Mouse (Mus musculus) gastrocnemius, postnatal 10 days (tissue): ENCODE data around the gene Etl4. TPM values are rescaled to one million over a fixed set of nuclear protein-coding genes. Genes with fewer than 3 reads are reported as not detected.

ENCODE experiments used
- DNase-seq: peaks from one replicate; pipeline ENCODE4 v3.0.0; 2021; ENCODE audit warnings: mixed read lengths
- long read RNA-seq, 2 experiments: library from polyadenylated mRNA; stranded (forward); transcript quantifications; one replicate each; pipeline ENCODE4 v2.0.0; 2021
- total RNA-seq, 2 experiments: library from RNA; stranded (reverse); gene quantifications; 2 replicates each; pipeline ENCODE4 v1.2.3; 2021

Etl4 gene
- 10 to 100 TPM; 38.2 to 51.1 TPM for total RNA-seq
- long read RNA-seq, experiment 1, full-length matches to known transcripts, result 3 of 15 reads
- long read RNA-seq, experiment 1, partial matches to known transcripts, result 4 of 15 reads
- long read RNA-seq, experiment 1, other reads (novel, unspliced or antisense), result 8 of 15 reads
- long read RNA-seq, experiment 2, partial matches to known transcripts, result 4 of 12 reads
- long read RNA-seq, experiment 2, other reads (novel, unspliced or antisense), result 7 of 12 reads

DNA sequence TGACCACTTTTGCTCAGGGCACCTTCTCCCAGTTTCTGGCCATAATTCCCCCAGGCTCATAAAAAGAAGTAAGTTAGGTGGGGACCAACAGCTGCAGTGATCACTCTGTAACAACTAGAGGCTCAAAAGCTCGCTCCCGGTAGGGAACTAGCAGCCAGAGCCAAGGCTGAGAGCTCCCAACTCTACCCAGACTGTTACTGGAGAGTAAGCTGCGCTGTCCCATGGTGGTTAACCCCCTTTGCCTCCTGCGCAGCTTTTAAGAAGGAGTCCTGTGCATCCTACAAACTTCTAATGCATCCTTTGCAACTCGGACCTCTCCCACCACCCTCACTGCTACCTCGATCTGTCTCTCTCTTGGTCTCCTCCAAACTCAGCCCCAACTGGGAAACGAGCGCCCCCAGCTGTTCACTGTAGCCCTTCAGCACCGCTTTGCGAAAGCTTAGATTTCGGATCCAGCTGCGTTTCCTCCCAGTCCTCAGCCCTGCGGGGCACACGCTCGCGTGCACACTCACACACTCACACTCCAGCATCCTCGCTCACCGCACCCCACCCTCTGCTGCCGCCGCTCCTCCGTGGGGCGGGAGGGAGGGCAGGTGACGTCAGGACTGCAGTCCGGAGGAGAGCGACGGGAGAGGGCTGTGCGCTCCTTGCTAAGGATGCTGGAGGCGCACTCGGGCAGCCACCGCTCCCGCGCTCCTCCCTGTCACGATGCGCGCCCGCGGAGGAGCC is at the start of gene Etl4:
TSS of gene Etl4 (plus strand) at position 610 of the 729 bp plus-strand sequence.
- peak; percentile 34 for DNase-seq

GRCm38 (mm10) chr2:19869167-19869566 is 40.4 kb upstream of the Etl4 start:
- DNase-seq, result no peak

- no peak for DNase-seq
Observed at GRCm38 (mm10) chr2:19871881-19872280, 37.7 kb upstream of the Etl4 start.

GRCm38 (mm10) chr2:19890875-19891274 is 18.7 kb upstream of the Etl4 start:
- DNase-seq, result no peak

GRCm38 (mm10) chr2:19909900-19910780 is 560 bp downstream of the Etl4 start:
- no peak for DNase-seq

- DNase-seq, result no peak
Observed at GRCm38 (mm10) chr2:19910781-19911175, 1.2 kb downstream of the Etl4 start.

- DNase-seq, result peak; percentile 76
Observed at GRCm38 (mm10) chr2:19919190-19919589, 9.6 kb downstream of the Etl4 start.

DNA sequence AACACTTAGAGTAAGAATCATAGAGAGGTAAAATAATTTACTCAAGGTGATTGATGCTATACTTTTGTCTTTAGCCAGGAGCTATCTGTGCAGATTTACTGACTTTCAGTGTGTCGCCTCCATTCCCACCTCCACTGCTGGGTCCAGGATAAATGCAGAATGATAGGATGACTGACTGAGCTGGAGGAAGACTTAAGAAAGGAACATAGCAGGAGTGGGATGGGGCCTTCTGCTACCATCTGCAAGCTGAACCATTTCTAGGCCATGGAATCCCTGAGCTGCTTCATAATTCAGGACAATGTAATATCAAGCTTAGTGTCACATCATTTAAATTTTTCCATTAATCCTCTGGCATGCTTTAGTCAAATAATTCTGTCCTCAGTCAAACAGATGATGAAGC is 20.4 kb downstream of the Etl4 start:
- no peak for DNase-seq

GRCm38 (mm10) chr2:19933836-19934235 is 24.3 kb downstream of the Etl4 start:
- no peak for DNase-seq

DNA sequence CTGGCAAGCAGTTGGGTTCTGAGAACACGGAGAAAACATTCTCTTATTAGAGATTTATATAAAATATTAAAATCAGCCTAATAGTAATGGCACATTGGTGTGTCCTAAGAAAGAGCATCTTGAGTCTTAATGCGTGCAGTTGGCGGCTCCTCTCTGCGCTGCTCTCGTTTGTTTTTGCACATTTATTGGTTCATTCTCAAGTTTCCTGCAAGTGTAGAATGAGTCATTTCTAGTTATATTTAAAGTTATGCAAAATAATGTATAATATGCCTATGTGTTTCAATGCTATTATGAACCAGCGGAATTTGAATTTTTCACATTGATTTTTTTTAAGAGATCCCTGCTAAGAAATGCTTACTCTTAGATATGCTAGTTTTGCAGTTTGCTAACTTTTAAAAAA is 35.6 kb downstream of the Etl4 start:
- DNase-seq, result no peak

- DNase-seq, result no peak
Observed at GRCm38 (mm10) chr2:19953028-19953427, 43.4 kb downstream of the Etl4 start.

GRCm38 (mm10) chr2:19966445-19966844 is 56.9 kb downstream of the Etl4 start:
- no peak for DNase-seq

DNA sequence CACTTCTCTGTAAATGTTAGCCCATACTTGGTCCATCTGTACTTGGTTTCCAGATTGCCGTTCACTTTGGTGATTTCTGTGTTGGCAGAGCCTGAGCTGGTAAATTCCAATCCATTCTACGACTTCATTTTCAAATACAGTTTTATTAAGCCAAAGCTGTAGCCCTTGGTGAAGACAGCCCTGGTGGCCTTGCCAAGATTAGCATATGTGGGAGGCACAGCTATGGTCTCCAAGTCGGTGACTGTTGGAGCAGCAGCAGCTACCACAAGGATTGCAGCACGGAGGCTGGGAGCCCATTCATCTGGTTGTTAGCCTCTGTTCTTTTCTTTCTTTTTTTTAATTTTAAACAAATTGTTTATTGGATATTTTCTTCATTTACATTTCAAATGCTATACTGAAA is 128.1 kb downstream of the Etl4 start:
- DNase-seq, result no peak

GRCm38 (mm10) chr2:20072377-20072776 is 162.8 kb downstream of the Etl4 start:
- no peak for DNase-seq

DNA sequence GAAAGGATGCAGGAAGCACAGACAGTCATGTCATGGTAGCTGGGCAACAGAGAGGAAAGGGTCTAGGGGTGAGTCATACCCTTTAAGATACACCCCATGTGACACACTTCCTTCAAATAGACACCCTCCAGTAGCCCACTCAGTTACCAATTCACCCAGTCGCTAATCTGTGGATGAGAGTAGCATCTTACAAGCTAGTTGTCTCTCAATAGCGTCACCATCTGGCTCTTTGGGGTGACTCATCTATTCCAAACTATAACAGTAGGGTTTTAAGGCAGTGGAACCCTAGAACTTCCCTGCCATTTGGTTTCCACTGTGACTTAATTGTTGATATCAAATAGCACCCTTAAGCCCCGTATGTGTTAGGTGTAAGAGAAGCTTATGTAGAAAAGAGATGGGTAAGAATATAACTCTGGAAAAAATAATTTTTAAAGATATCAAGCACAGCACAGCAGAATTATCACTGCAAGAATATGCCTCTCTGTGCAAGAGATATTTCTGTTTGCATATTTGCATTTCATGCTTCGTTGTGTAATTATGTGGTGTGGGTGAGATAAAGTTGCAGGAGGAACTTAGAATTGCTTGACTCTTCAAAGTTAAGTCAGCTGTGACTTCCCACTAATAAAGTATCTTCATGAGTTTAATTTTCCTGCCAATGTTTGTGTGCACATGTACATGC is 166.7 kb downstream of the Etl4 start:
- no peak for DNase-seq

DNA sequence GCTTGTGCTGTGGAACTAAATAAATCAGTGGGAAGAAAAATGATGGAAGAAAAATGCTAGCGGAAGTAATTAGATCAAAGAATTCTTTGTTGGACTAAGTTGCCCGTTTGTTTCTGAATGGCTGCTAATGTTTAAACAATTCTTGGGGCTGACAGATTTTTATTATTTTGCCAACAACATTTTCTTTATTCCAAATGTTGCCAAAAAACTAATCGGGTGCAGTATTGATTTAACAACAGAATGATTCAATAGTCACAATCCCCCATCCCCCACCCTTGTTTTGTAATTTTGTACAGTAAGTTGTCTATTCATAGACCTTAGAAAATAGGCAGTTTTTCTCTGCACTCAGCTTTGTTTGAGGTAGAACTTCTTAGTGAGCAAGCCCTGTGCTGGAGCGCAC is 175.2 kb downstream of the Etl4 start:
- no peak for DNase-seq

DNA sequence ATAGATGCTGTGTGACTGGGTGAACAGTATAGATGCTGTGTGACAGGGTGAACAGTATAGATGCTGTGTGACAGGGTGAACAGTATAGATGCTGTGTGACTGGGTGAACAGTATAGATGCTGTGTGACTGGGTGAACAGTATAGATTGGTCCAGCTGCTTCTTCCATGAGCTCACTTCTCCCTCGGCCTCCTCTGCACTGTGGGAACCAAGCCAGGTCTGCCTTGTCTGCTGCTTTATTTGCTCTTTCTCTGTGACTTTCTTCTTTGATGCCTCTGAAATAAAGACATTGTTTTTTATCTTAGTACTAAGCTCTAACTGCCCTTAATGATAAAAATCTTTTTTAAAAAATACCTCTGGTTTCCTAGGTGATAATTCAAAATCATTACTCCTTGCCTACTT is 195.9 kb downstream of the Etl4 start:
- no peak for DNase-seq

DNA sequence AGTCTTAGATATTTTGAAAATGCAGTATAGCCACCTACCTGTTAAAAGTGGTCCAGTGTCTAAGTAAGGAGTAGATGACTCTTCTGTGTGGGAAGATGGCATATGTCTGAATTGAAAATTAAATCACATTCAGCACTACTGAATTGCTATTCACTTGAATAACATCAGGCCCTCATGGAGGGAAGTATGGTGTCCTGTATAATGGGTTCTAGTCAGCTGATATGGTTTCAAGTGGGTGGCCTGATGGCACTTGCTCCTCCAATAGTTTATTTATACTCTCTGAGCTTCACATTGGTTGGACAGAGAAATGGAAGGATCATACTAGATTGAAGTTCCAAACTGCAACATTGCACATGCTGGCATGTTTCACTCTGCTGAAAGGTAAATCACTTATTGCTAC is 202.1 kb downstream of the Etl4 start:
- DNase-seq, result no peak

DNA sequence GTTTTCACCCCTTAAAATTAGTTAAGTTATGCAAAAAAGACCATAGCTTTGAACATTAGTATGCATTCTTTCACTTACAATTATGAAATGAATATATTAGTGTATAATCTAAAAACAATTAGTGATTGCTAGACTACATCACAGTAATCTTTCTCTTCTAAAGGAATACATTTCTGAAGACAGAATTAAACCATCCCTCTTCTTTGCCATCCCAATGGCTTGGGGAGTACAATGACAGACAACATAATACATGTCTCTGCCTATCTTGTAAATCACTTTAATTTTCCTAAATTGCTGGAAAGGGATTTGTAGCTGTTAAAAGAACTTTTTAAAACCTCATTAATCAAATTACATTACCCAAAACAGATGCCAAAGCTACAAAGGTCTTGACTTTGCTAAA is 216.3 kb downstream of the Etl4 start:
- no peak for DNase-seq

DNA sequence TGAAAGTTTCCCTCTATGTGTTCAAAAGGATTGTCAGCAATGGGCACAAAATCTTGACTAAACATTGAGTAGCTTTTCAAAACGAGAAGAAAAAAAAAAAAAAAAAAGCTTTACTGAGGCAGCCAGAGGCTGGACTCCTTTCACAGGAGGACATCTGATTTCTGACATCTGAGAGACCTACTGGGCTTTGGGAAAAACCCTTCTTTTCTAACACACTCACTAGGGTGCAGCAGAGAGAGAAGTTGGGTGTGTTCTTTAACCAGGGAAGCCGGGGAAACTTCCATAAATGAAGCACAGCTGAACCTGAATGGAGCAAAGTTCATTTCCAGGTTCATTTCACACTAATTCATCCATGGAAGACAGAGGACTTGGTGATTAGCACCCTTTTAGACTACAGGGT is 222.2 kb downstream of the Etl4 start:
- DNase-seq, result no peak

DNA sequence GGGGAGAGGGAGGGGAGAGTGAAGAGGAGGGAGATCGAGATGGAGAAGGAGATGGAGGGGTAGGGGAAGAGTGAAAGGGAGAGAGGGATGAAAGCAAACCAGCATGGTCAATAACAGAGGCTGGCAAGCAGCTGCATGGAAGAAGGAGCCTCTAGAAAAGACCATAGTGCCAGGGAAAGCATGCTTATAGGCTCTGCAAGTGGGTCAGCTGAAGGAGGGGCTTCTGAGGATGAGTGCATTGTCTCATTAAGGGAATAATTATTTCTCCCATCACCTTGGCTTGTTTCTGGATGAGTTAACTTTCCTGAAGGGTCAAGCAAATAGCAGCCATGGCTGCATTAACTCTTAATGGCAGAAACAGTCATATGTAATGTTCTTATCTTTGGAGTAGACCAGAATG is 228.8 kb downstream of the Etl4 start:
- DNase-seq, result no peak

GRCm38 (mm10) chr2:20145368-20145767 is 235.8 kb downstream of the Etl4 start:
- no peak for DNase-seq

- DNase-seq, result no peak
Observed at GRCm38 (mm10) chr2:20167073-20167472, 257.5 kb downstream of the Etl4 start.
